ENCODE assay signal across 13 mouse cellular contexts in genomic region chr2:92188744-92189143, GRCm38 (mm10).
DNase-seq lines count a peak whose midpoint lies in the region; ATAC-seq lines count a peak whose summit lies in the region.
"Had no signal": no experiment of that assay in that cellular context is flagged by ENCODE, and none has a peak within 500 bp of the region (broad histone marks: within the 10 kb centered on the region; RNA-seq: fewer than 3 reads in every experiment).

No protein-coding gene starts in this region.

- H3K4me3 ChIP-seq in kidney, embryonic 15.5 days (replicated peaks): no peak overlapping the region
- H3K4me3 ChIP-seq in embryonic facial prominence, embryonic 10.5 days: peak overlapping the region; percentile 87; the same call in 1 of the 2 replicates
- peak overlapping the region; percentile 4; the same call in 1 of the 2 replicates for H3K4me3 ChIP-seq in forebrain, embryonic 14.5 days (ENCODE audit: low read depth, low read length)
- H3K4me3 ChIP-seq in midbrain, embryonic 12.5 days: peak overlapping the region; percentile 14
- H3K4me3 ChIP-seq: left cerebral cortex, adult 2 months; stomach, embryonic 15.5 days had no signal

- DNase-seq in kidney, postnatal 10 days: no peak
- DNase-seq in embryonic facial prominence, embryonic 10.5 days (ENCODE audit: low spot score): no peak
- DNase-seq in forebrain, embryonic 14.5 days (ENCODE audit: low spot score): no peak
- no peak for DNase-seq in adrenal gland, postnatal 10 days
- no peak for DNase-seq in yolk sac, embryonic 10.5 days (ENCODE audit: low spot score)
- DNase-seq in kidney, adult 9 months: no peak
- DNase-seq: cerebellum, postnatal 14 days; heart, postnatal 4 days had no signal

- no peak overlapping the region for H3K9ac ChIP-seq in kidney, embryonic 15.5 days
- peak overlapping the region; percentile 29; the same call in 1 of the 2 replicates for H3K9ac ChIP-seq in forebrain, embryonic 14.5 days (ENCODE audit: low read length)
- H3K9ac ChIP-seq in midbrain, embryonic 12.5 days (replicated peaks): no peak overlapping the region
- H3K9ac ChIP-seq: stomach, embryonic 15.5 days had no signal

- no peaks in the 10 kb centered on the region for H3K27me3 ChIP-seq in kidney, embryonic 15.5 days
- no peaks in the 10 kb centered on the region for H3K27me3 ChIP-seq in embryonic facial prominence, embryonic 10.5 days (replicated peaks; ENCODE audit: low read depth, poor library complexity, severe bottlenecking)
- H3K27me3 ChIP-seq in forebrain, embryonic 14.5 days (replicated peaks; ENCODE audit: control insufficient read depth, insufficient read depth, low read length): no peaks in the 10 kb centered on the region
- no peaks in the 10 kb centered on the region for H3K27me3 ChIP-seq in midbrain, embryonic 12.5 days
- H3K27me3 ChIP-seq: stomach, embryonic 15.5 days had no signal

- ATAC-seq in kidney, embryonic 15.5 days (replicated peaks; ENCODE audit: low FRiP score): no peak
- no peak for ATAC-seq in forebrain, embryonic 14.5 days
- ATAC-seq in midbrain, embryonic 12.5 days (ENCODE audit: low FRiP score, low read depth): no peak
- ATAC-seq: CD4-positive, CD25-positive, alpha-beta regulatory T cell, adult 4 months had no signal

- WGBS in kidney, embryonic 15.5 days: 64% methylated on average over 3 of the region's 3 CpGs
- 79% methylated on average over 3 of the region's 3 CpGs for WGBS in embryonic facial prominence, embryonic 10.5 days
- 55% methylated on average over 3 of the region's 3 CpGs for WGBS in forebrain, embryonic 14.5 days
- 59% methylated on average over 3 of the region's 3 CpGs for WGBS in midbrain, embryonic 12.5 days

- H3K36me3 ChIP-seq in kidney, embryonic 15.5 days: no peaks in the 10 kb centered on the region
- 0 out of 2 replicates have a peak, but pooled peaks cover 3% of the 10 kb centered on the region for H3K36me3 ChIP-seq in embryonic facial prominence, embryonic 10.5 days (replicated peaks)
- H3K36me3 ChIP-seq in forebrain, embryonic 14.5 days (ENCODE audit: control insufficient read depth, insufficient read depth, low read length): no peaks in the 10 kb centered on the region
- no peaks in the 10 kb centered on the region for H3K36me3 ChIP-seq in midbrain, embryonic 12.5 days
- H3K36me3 ChIP-seq: stomach, embryonic 15.5 days had no signal

- no peak overlapping the region for H3K27ac ChIP-seq in kidney, embryonic 15.5 days
- no peak overlapping the region for H3K27ac ChIP-seq in embryonic facial prominence, embryonic 10.5 days (replicated peaks)
- H3K27ac ChIP-seq in forebrain, embryonic 14.5 days (ENCODE audit: low read depth, low read length): no peak overlapping the region
- H3K27ac ChIP-seq in midbrain, embryonic 12.5 days (replicated peaks): no peak overlapping the region
- H3K27ac ChIP-seq: left cerebral cortex, adult 2 months; stomach, embryonic 15.5 days had no signal

- no peaks in the 10 kb centered on the region for H3K9me3 ChIP-seq in kidney, embryonic 15.5 days (replicated peaks)
- H3K9me3 ChIP-seq in embryonic facial prominence, embryonic 10.5 days: no peaks in the 10 kb centered on the region
- H3K9me3 ChIP-seq in forebrain, embryonic 14.5 days (replicated peaks; ENCODE audit: control insufficient read depth, low read length): no peaks in the 10 kb centered on the region
- no peaks in the 10 kb centered on the region for H3K9me3 ChIP-seq in midbrain, embryonic 12.5 days
- H3K9me3 ChIP-seq: stomach, embryonic 15.5 days had no signal

- peaks cover 32% of the 10 kb centered on the region for H3K4me1 ChIP-seq in kidney, embryonic 15.5 days
- peaks cover 41% of the 10 kb centered on the region for H3K4me1 ChIP-seq in embryonic facial prominence, embryonic 10.5 days
- H3K4me1 ChIP-seq in forebrain, embryonic 14.5 days (ENCODE audit: control insufficient read depth, insufficient read depth, low read length): peaks cover 33% of the 10 kb centered on the region
- H3K4me1 ChIP-seq in midbrain, embryonic 12.5 days: peaks cover 32% of the 10 kb centered on the region

- peak overlapping the region; percentile 25 for H3K4me2 ChIP-seq in kidney, embryonic 15.5 days
- peak overlapping the region; percentile 62 for H3K4me2 ChIP-seq in forebrain, embryonic 14.5 days (ENCODE audit: low read length)
- peak overlapping the region; percentile 42 for H3K4me2 ChIP-seq in midbrain, embryonic 12.5 days (replicated peaks)
- H3K4me2 ChIP-seq: stomach, embryonic 15.5 days had no signal
